Mouse (Mus musculus) testis, adult 2 months (tissue): ENCODE results near the gene Sft2d1.

Source experiments
- CTCF ChIP-seq: fragments of 200-500 bp; IDR thresholded peaks from 2 replicates; pipeline ENCODE4 v1.5.1; 2012; ENCODE audit warnings: low read depth, mild to moderate bottlenecking, inconsistent platforms, low read length, moderate library complexity; ENCODE audit not compliant: control insufficient read depth, insufficient read depth, insufficient replicate concordance
- POLR2A ChIP-seq: fragments of 200-500 bp; IDR thresholded peaks from 2 replicates; pipeline ENCODE4 v1.6.1; 2012; ENCODE audit warnings: low read depth, mild to moderate bottlenecking, inconsistent platforms, low read length, moderate library complexity; ENCODE audit not compliant: control insufficient read depth

- TF ChIP-seq POLR2A, result peak; percentile 95
- TF ChIP-seq CTCF, result peak; percentile 18
Observed at GRCm38 (mm10) chr17:8283526-8284253, 27.2 kb upstream of the Sft2d1 start.
